Mouse (Mus musculus) testis, adult 2 months (tissue): Measurements from ENCODE around the gene Fgf4.
A peak's percentile ranks its signal among the peaks of the same experiment; 100 is the strongest.

Experiments used
- CTCF ChIP-seq: fragments of 200-500 bp; IDR thresholded peaks from 2 replicates; pipeline ENCODE4 v1.5.1; 2012; ENCODE audit warnings: low read depth, mild to moderate bottlenecking, inconsistent platforms, low read length, moderate library complexity; ENCODE audit not compliant: control insufficient read depth, insufficient read depth, insufficient replicate concordance
- POLR2A ChIP-seq: fragments of 200-500 bp; IDR thresholded peaks from 2 replicates; pipeline ENCODE4 v1.6.1; 2012; ENCODE audit warnings: low read depth, mild to moderate bottlenecking, inconsistent platforms, low read length, moderate library complexity; ENCODE audit not compliant: control insufficient read depth

- TF ChIP-seq CTCF (peak; percentile 79; the same call in 1 of the 2 replicates), POLR2A (no peak)
Measured at GRCm38 (mm10) chr7:144895305-144896111, 48.3 kb downstream of the Fgf4 start.
